Mouse (Mus musculus) gastrocnemius, postnatal 10 days (tissue): ENCODE measurements around the gene Pacsin3. TPM values are rescaled to one million over a fixed set of nuclear protein-coding genes. Genes with fewer than 3 reads are reported as not detected.

Experiments
- DNase-seq: peaks from one replicate; pipeline ENCODE4 v3.0.0; 2021; ENCODE audit warnings: mixed read lengths
- total RNA-seq, 2 experiments: library from RNA; stranded (reverse); gene quantifications; 2 replicates each; pipeline ENCODE4 v1.2.3; 2021

The Pacsin3 gene
- total RNA-seq, 2 experiments from 2014 or later: 288 to 337 TPM

- DNase-seq: no peak
Observed at GRCm38 (mm10) chr2:91258830-91259229, 3.1 kb downstream of the Pacsin3 start.

GRCm38 (mm10) chr2:91259493-91259892 lies 3.7 kb downstream of the Pacsin3 start:
- DNase-seq: no peak

- no peak for DNase-seq
Observed at GRCm38 (mm10) chr2:91263692-91264660, 8.2 kb downstream of the Pacsin3 start.

- peak; percentile 94 for DNase-seq
Observed at GRCm38 (mm10) chr2:91264711-91265681, 9.2 kb downstream of the Pacsin3 start, which contains the start of gene Arfgap2. Gene Arfgap2, plus strand, starts transcription at chr2:91264974.

GRCm38 (mm10) chr2:91268042-91268441 lies 12.3 kb downstream of the Pacsin3 start:
- no peak for DNase-seq

- DNase-seq: no peak
Observed at GRCm38 (mm10) chr2:91268706-91269105, 13.0 kb downstream of the Pacsin3 start.

GRCm38 (mm10) chr2:91269687-91270133 lies 14.0 kb downstream of the Pacsin3 start:
- DNase-seq: no peak

GRCm38 (mm10) chr2:91278749-91279371 lies 23.1 kb downstream of the Pacsin3 start:
- DNase-seq: peak; percentile 62

GRCm38 (mm10) chr2:91279372-91279755 lies 23.6 kb downstream of the Pacsin3 start:
- DNase-seq: no peak

- DNase-seq: no peak
Observed at GRCm38 (mm10) chr2:91281366-91281765, 25.6 kb downstream of the Pacsin3 start.

- no peak for DNase-seq
Observed at GRCm38 (mm10) chr2:91283972-91284371, 28.2 kb downstream of the Pacsin3 start.

GRCm38 (mm10) chr2:91284375-91285199 lies 28.8 kb downstream of the Pacsin3 start:
- DNase-seq: peak; percentile 71

GRCm38 (mm10) chr2:91285885-91286505 lies 30.2 kb downstream of the Pacsin3 start:
- DNase-seq: peak; percentile 91

- DNase-seq: no peak
Observed at GRCm38 (mm10) chr2:91287563-91287962, 31.8 kb downstream of the Pacsin3 start.

- peak; percentile 70 for DNase-seq
Observed at GRCm38 (mm10) chr2:91291197-91292007, 35.6 kb downstream of the Pacsin3 start.

GRCm38 (mm10) chr2:91294226-91294625 lies 38.5 kb downstream of the Pacsin3 start:
- DNase-seq: no peak

GRCm38 (mm10) chr2:91295895-91296294 lies 40.1 kb downstream of the Pacsin3 start:
- no peak for DNase-seq

- no peak for DNase-seq
Observed at GRCm38 (mm10) chr2:91299156-91299555, 43.4 kb downstream of the Pacsin3 start.

- DNase-seq: no peak
Observed at GRCm38 (mm10) chr2:91300784-91301183, 45.0 kb downstream of the Pacsin3 start.

GRCm38 (mm10) chr2:91301836-91302235 lies 46.1 kb downstream of the Pacsin3 start:
- DNase-seq: no peak
